Mouse (Mus musculus) limb, embryonic 14.5 days (tissue): ENCODE data around the gene Map3k12. TPM values are rescaled to one million over a fixed set of nuclear protein-coding genes. Genes with fewer than 3 reads are reported as not detected.

Experiments
- ATAC-seq: fragments of 200-750 bp; cut with Nextera tagmentation; 2 replicates; pipeline ENCODE4 v1.8.0; 2017; ENCODE audit warnings: low read depth, moderate number of reproducible peaks, moderate TSS enrichment; ENCODE audit not compliant: low FRiP score
- DNase-seq: peaks from one replicate; pipeline ENCODE4 v3.0.0-alpha.2; 2015; ENCODE audit warnings: low spot score
- H3K27ac ChIP-seq: fragments of 300-500 bp; sonication (generic); replicated peaks from 2 replicates; pipeline ENCODE4 v1.5.1; 2014; ENCODE audit warnings: low read depth, mild to moderate bottlenecking, low read length, moderate library complexity, mixed read lengths
- H3K27me3 ChIP-seq: fragments of 300-500 bp; sonication (generic); 2 replicates; pipeline ENCODE4 v1.6.1; 2014; ENCODE audit warnings: low read length, mixed read lengths; ENCODE audit not compliant: control insufficient read depth, insufficient read depth
- H3K36me3 ChIP-seq: fragments of 300-500 bp; sonication (generic); 2 replicates; pipeline ENCODE4 v1.6.1; 2014; ENCODE audit warnings: mild to moderate bottlenecking, low read length, moderate library complexity, mixed read lengths; ENCODE audit not compliant: control insufficient read depth, insufficient read depth
- H3K4me1 ChIP-seq: fragments of 300-500 bp; sonication (generic); 2 replicates; pipeline ENCODE4 v1.6.1; 2014; ENCODE audit warnings: antibody characterized with exemption, low read length, mixed read lengths; ENCODE audit not compliant: control insufficient read depth, insufficient read depth
- H3K4me2 ChIP-seq: fragments of 300-500 bp; sonication (generic); replicated peaks from 2 replicates; pipeline ENCODE4 v1.6.1; 2014; ENCODE audit warnings: low read depth, mild to moderate bottlenecking, low read length, moderate library complexity; ENCODE audit not compliant: severe bottlenecking
- H3K4me3 ChIP-seq: fragments of 300-500 bp; sonication (generic); replicated peaks from 2 replicates; pipeline ENCODE4 v1.5.1; 2014; ENCODE audit warnings: low read length
- H3K9ac ChIP-seq: fragments of 300-500 bp; sonication (generic); 2 replicates; pipeline ENCODE4 v1.6.1; 2014; ENCODE audit warnings: mild to moderate bottlenecking, low read depth, low read length, moderate library complexity; ENCODE audit not compliant: severe bottlenecking
- H3K9me3 ChIP-seq: fragments of 300-500 bp; sonication (generic); 2 replicates; pipeline ENCODE4 v1.6.1; 2016; ENCODE audit warnings: low read length; ENCODE audit not compliant: control insufficient read depth
- POLR2A ChIP-seq: fragments of 200-500 bp; IDR thresholded peaks from 2 replicates; pipeline ENCODE4 v1.8.0; 2012; ENCODE audit warnings: inconsistent platforms, mild to moderate bottlenecking, moderate library complexity, borderline replicate concordance; ENCODE audit not compliant: insufficient read depth, insufficient read length; ENCODE audit errors: extremely low read depth
- WGBS: fragments of 180-500 bp; shearing (Covaris S2); extraction: QIAGEN DNeasy Blood & Tissue Kit; methylation state at CpG from one replicate; pipeline ENCODE4 v1.1.7; 2014; 5-methylcytosine and 5-hydroxymethylcytosine counted together
- polyA plus RNA-seq, 2 experiments: library from polyadenylated mRNA; depleted of rRNA in 1 of 2; stranded (reverse) in 1 of 2; unstranded in 1 of 2; fragments of >200 nt; fragmentation: Nextera tagmentation in 1 of 2; extraction: Ambion mirVana in 1 of 2; gene quantifications; 2 replicates each; pipeline versions ENCODE4 v1.2.1 to v1.2.3; 2012 to 2014

The Map3k12 gene
- polyA plus RNA-seq, 2 experiments, result 15.8 to 36.3 TPM

DNA sequence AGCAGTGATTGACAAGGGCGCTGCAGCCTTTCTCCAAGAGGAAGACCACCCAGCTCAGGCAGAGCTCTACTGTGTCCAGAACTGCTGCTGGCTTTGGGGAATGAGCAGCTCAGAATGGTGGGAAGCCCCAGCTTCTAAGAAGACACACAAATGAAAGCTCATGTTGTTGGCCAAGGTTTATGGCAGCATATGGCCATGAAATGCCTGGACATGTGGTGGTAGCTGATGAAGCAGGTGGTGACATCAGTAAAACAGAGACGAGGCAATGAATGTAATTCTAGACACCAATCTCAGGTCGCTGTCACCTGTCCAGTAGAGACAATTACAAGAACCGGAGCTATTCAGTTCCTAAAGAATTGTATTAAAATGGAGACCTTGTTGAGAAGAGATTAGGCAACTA lies 27.9 kb upstream of the Map3k12 start:
- no peak overlapping the region for H3K4me3 ChIP-seq
- TF ChIP-seq POLR2A, result no peak
- no peaks in the 10 kb centered on the region for H3K27me3 ChIP-seq
- no peaks in the 10 kb centered on the region for H3K4me1 ChIP-seq
- no peak for DNase-seq
- no peaks in the 10 kb centered on the region for H3K9me3 ChIP-seq
- H3K4me2 ChIP-seq, result no peak overlapping the region
- H3K27ac ChIP-seq, result no peak overlapping the region
- H3K36me3 ChIP-seq, result peaks cover 79% of the 10 kb centered on the region
- WGBS, result 87% methylated on average over 4 of the region's 4 CpGs
- H3K9ac ChIP-seq, result no peak overlapping the region
- no peak for ATAC-seq

DNA sequence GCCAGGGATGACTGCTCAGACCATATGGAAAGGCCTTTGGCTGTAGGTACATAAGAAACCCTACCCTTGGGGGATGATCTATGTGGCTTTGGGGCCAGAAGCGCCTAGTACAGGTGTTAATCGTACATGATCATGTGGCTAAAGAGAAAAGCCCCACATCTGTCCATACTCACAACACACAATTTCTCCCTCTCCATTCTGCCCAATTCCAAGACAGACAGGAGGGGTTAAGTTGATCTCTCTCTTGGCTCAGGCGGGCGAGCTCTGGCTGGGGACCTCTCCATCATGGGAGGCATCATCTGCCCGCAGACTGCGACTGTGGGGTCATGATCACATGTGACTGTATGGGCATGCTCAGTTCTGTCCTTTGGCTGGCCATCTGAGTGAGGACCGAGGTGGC lies 17.1 kb upstream of the Map3k12 start:
- Histone ChIP-seq H3K27me3 (no peaks in the 10 kb centered on the region), H3K9ac (no peak overlapping the region), H3K27ac (no peak overlapping the region), H3K4me2 (no peak overlapping the region), H3K4me3 (no peak overlapping the region), H3K36me3 (peaks cover 82% of the 10 kb centered on the region), H3K9me3 (no peaks in the 10 kb centered on the region), H3K4me1 (no peaks in the 10 kb centered on the region)
- no peak for DNase-seq
- WGBS, result 81% methylated on average over 7 of the region's 7 CpGs
- ATAC-seq, result no peak
- TF ChIP-seq POLR2A, result no peak

DNA sequence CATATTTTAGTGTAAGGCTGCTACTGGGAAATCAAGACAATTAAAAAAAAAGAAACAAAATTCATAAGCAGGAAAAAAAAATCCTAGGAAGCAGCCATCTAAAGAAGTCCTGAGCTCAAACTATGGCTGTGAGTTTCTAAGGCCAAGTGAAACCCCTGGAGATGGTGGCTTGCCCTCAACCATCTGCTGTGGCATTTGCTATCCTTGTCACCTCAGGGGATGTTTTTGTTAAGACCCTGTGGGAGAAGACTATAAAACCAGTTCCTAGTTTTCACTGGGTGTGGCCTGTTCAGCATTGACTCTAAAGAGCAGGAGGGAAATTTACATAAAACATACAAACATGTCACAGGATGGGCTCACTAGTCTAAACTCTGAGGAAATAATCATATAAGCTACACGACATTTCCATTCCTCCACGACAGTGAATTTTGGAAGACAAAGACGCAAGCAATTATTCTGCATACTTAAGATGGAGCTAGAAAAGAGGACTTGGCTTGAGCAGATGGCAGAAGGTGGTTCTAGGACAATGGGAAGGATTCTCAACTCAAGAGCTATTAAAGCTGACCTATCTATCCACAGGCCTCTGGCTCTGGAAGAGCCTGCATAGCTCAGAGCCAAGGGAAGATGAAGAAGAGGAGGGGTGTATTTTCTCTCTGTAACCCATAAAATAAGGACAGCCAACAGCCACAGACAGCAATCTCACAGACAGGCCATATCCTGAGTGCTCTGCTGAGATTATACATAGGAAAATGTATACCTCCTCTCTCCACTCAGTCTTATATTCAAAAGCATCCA lies 15.4 kb upstream of the Map3k12 start:
- H3K9ac ChIP-seq, result no peak overlapping the region
- no peaks in the 10 kb centered on the region for H3K4me1 ChIP-seq
- H3K27me3 ChIP-seq, result no peaks in the 10 kb centered on the region
- H3K4me3 ChIP-seq, result no peak overlapping the region
- DNase-seq, result no peak
- no peaks in the 10 kb centered on the region for H3K9me3 ChIP-seq
- no peak overlapping the region for H3K4me2 ChIP-seq
- 88% methylated on average over 3 of the region's 3 CpGs for WGBS
- TF ChIP-seq POLR2A, result no peak
- H3K36me3 ChIP-seq, result peaks cover 89% of the 10 kb centered on the region
- H3K27ac ChIP-seq, result no peak overlapping the region
- no peak for ATAC-seq

DNA sequence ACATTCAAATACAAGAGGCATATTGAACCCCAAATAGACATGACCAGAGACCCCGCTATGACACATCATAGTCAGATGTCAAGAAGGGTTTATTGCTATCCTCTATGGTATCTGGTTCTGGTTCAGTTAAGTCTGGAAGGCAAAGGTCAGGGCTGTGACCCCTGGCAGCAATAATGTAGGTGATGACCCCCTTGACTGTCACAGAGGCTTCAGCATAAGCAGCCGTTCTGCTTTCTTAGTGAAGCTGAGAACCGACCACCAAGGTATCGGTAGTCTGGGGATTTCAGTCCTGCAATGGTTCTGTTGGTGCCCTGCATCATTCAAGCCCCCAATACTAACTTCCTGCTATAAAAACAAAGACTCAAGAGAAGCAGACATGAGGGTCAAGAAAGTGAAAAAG lies 14.7 kb upstream of the Map3k12 start:
- Histone ChIP-seq H3K4me3 (no peak overlapping the region), H3K4me1 (no peaks in the 10 kb centered on the region), H3K36me3 (peaks cover 85% of the 10 kb centered on the region), H3K27me3 (no peaks in the 10 kb centered on the region), H3K9me3 (no peaks in the 10 kb centered on the region), H3K9ac (no peak overlapping the region), H3K4me2 (no peak overlapping the region), H3K27ac (no peak overlapping the region)
- DNase-seq, result no peak
- 69% methylated on average over 4 of the region's 4 CpGs for WGBS
- no peak for ATAC-seq
- no peak for TF ChIP-seq POLR2A

DNA sequence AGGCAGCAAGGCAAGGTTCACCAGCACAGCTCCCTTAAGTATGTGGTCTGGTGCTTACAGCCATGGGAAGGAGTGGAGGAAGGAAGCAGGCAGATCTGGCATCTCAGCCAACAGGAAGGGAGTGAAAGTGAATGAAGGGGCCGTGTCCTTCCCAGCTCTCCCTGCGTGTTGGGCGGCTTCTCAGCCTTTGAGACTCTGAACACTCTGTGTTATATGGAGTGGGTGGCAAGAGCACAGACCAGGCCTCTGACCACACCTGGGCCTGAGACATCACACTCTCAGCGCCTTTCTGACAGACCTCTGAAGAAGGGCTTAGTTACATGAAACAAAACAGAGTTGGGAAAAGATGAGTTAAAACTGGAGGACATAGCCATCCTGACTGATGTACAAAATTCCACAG lies 13.7 kb upstream of the Map3k12 start:
- no peaks in the 10 kb centered on the region for H3K9me3 ChIP-seq
- H3K27me3 ChIP-seq, result no peaks in the 10 kb centered on the region
- H3K4me3 ChIP-seq, result no peak overlapping the region
- no peaks in the 10 kb centered on the region for H3K4me1 ChIP-seq
- no peak for TF ChIP-seq POLR2A
- H3K27ac ChIP-seq, result no peak overlapping the region
- peaks cover 85% of the 10 kb centered on the region for H3K36me3 ChIP-seq
- no peak overlapping the region for H3K4me2 ChIP-seq
- H3K9ac ChIP-seq, result no peak overlapping the region
- ATAC-seq, result no peak
- WGBS, result 90% methylated on average over 4 of the region's 4 CpGs
- DNase-seq, result no peak
